Mouse (Mus musculus) limb, embryonic 15.5 days (tissue): ENCODE data around the gene Mlycd. TPM values are rescaled to one million over a fixed set of nuclear protein-coding genes. Genes with fewer than 3 reads are reported as not detected.

Experiments used
- ATAC-seq: fragments of 200-750 bp; cut with Nextera tagmentation; 2 replicates; pipeline ENCODE4 v1.8.0; 2017; ENCODE audit warnings: low read depth, moderate TSS enrichment; ENCODE audit not compliant: insufficient number of reproducible peaks, low FRiP score, low TSS enrichment
- H3K27ac ChIP-seq: fragments of 300-500 bp; sonication (generic); 2 replicates; pipeline ENCODE4 v1.5.1; 2015; ENCODE audit warnings: moderate library complexity, mild to moderate bottlenecking, inconsistent platforms
- H3K27me3 ChIP-seq: fragments of 300-500 bp; sonication (generic); 2 replicates; pipeline ENCODE4 v1.6.1; 2015; ENCODE audit warnings: inconsistent platforms
- H3K36me3 ChIP-seq: fragments of 300-500 bp; sonication (generic); 2 replicates; pipeline ENCODE4 v1.6.1; 2015; ENCODE audit warnings: inconsistent platforms
- H3K4me1 ChIP-seq: fragments of 300-500 bp; sonication (generic); 2 replicates; pipeline ENCODE4 v1.6.1; 2015; ENCODE audit warnings: inconsistent platforms
- H3K4me2 ChIP-seq: fragments of 300-500 bp; sonication (generic); 2 replicates; pipeline ENCODE4 v1.6.1; 2015; ENCODE audit warnings: mild to moderate bottlenecking, inconsistent platforms
- H3K4me3 ChIP-seq: fragments of 300-500 bp; sonication (generic); 2 replicates; pipeline ENCODE4 v1.5.1; 2015; ENCODE audit warnings: mild to moderate bottlenecking, inconsistent platforms
- H3K9ac ChIP-seq: fragments of 300-500 bp; sonication (generic); 2 replicates; pipeline ENCODE4 v1.6.1; 2015; ENCODE audit warnings: inconsistent platforms
- H3K9me3 ChIP-seq: fragments of 300-500 bp; sonication (generic); 2 replicates; pipeline ENCODE4 v1.6.1; 2016; ENCODE audit warnings: inconsistent platforms
- WGBS: fragments of 180-500 bp; shearing (Covaris S2); methylation state at CpG from one replicate; pipeline ENCODE4 v1.1.7; 2015; 5-methylcytosine and 5-hydroxymethylcytosine counted together
- polyA plus RNA-seq: library from polyadenylated mRNA; unstranded; fragments of >200 nt; fragmentation: Nextera tagmentation; extraction: Ambion mirVana; gene quantifications from 2 replicates; pipeline ENCODE4 v1.2.1, GENCODE M21; 2015

Gene Mlycd
- polyA plus RNA-seq, 1 experiment from 2014 or later, result 11.9 TPM

- H3K27ac ChIP-seq, result peak overlapping the region; percentile 57
- H3K27me3 ChIP-seq, result no peaks in the 10 kb centered on the region
- no peaks in the 10 kb centered on the region for H3K9me3 ChIP-seq
- no peak overlapping the region for H3K4me3 ChIP-seq
- no peaks in the 10 kb centered on the region for H3K36me3 ChIP-seq
- H3K4me2 ChIP-seq, result no peak overlapping the region
- peaks cover 34% of the 10 kb centered on the region for H3K4me1 ChIP-seq
- WGBS, result 77% methylated on average over 6 of the region's 6 CpGs
- no peak for ATAC-seq
- H3K9ac ChIP-seq, result no peak overlapping the region
Measured at GRCm38 (mm10) chr8:119426069-119426735, 31.5 kb downstream of the Mlycd start.

GRCm38 (mm10) chr8:119427634-119428349, 33.1 kb downstream of the Mlycd start:
- WGBS, result 67% methylated on average over 12 of the region's 12 CpGs
- Histone ChIP-seq H3K4me2 (no peak overlapping the region), H3K9me3 (no peaks in the 10 kb centered on the region), H3K27me3 (no peaks in the 10 kb centered on the region), H3K27ac (no peak overlapping the region), H3K4me1 (peaks cover 18% of the 10 kb centered on the region), H3K36me3 (no peaks in the 10 kb centered on the region), H3K9ac (no peak overlapping the region), H3K4me3 (no peak overlapping the region)
- ATAC-seq, result no peak

GRCm38 (mm10) chr8:119428350-119428740, 33.7 kb downstream of the Mlycd start:
- no peak overlapping the region for H3K4me3 ChIP-seq
- no peak overlapping the region for H3K27ac ChIP-seq
- H3K4me2 ChIP-seq, result no peak overlapping the region
- 57% methylated on average over 7 of the region's 7 CpGs for WGBS
- H3K4me1 ChIP-seq, result peaks cover 17% of the 10 kb centered on the region
- H3K36me3 ChIP-seq, result no peaks in the 10 kb centered on the region
- H3K9me3 ChIP-seq, result no peaks in the 10 kb centered on the region
- H3K27me3 ChIP-seq, result no peaks in the 10 kb centered on the region
- no peak overlapping the region for H3K9ac ChIP-seq
- ATAC-seq, result no peak

- Histone ChIP-seq H3K4me1 (peaks cover 12% of the 10 kb centered on the region), H3K4me3 (no peak overlapping the region), H3K9me3 (no peaks in the 10 kb centered on the region), H3K9ac (no peak overlapping the region), H3K27ac (no peak overlapping the region), H3K27me3 (no peaks in the 10 kb centered on the region), H3K4me2 (no peak overlapping the region), H3K36me3 (no peaks in the 10 kb centered on the region)
- no peak for ATAC-seq
- WGBS, result 81% methylated on average over 5 of the region's 5 CpGs
Measured at GRCm38 (mm10) chr8:119428766-119429327, 34.2 kb downstream of the Mlycd start.

- no peak for ATAC-seq
- H3K4me2 ChIP-seq, result no peak overlapping the region
- 52% methylated on average over 3 of the region's 3 CpGs for WGBS
- no peak overlapping the region for H3K27ac ChIP-seq
- no peaks in the 10 kb centered on the region for H3K36me3 ChIP-seq
- no peak overlapping the region for H3K4me3 ChIP-seq
- no peaks in the 10 kb centered on the region for H3K27me3 ChIP-seq
- no peaks in the 10 kb centered on the region for H3K9me3 ChIP-seq
- H3K9ac ChIP-seq, result no peak overlapping the region
- peaks cover 9% of the 10 kb centered on the region for H3K4me1 ChIP-seq
Measured at GRCm38 (mm10) chr8:119429552-119429951, 34.9 kb downstream of the Mlycd start.

DNA sequence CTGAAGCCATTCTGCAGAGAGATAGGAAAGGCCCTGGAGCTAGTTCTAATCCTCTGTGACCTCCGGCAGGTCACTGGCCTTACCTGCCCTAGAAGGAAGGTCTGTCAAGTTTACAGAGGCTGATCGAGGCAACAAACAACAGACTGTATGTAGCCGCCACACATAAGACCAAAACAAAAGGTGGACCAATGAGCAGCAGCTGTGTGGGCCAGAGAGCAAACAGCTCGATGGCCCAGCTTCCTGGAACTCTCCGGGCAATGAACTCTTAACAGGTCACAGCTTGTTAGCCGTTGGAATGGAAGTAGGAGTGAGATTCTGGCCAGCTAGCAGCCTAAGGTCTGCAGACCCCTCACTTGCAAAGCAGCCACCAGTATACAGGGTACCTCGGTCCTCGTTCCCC, 35.6 kb downstream of the Mlycd start:
- Histone ChIP-seq H3K4me1 (peaks cover 9% of the 10 kb centered on the region), H3K36me3 (no peaks in the 10 kb centered on the region), H3K27ac (no peak overlapping the region), H3K9me3 (no peaks in the 10 kb centered on the region), H3K4me2 (no peak overlapping the region), H3K4me3 (no peak overlapping the region), H3K27me3 (no peaks in the 10 kb centered on the region), H3K9ac (no peak overlapping the region)
- WGBS, result 67% methylated on average over 8 of the region's 8 CpGs
- no peak for ATAC-seq

- H3K27ac ChIP-seq, result no peak overlapping the region
- no peak overlapping the region for H3K4me3 ChIP-seq
- ATAC-seq, result no peak
- no peaks in the 10 kb centered on the region for H3K36me3 ChIP-seq
- H3K27me3 ChIP-seq, result no peaks in the 10 kb centered on the region
- no peak overlapping the region for H3K9ac ChIP-seq
- H3K4me2 ChIP-seq, result no peak overlapping the region
- peaks cover 9% of the 10 kb centered on the region for H3K4me1 ChIP-seq
- WGBS, result 79% methylated on average over 7 of the region's 7 CpGs
- no peaks in the 10 kb centered on the region for H3K9me3 ChIP-seq
Measured at GRCm38 (mm10) chr8:119430690-119431089, 36.0 kb downstream of the Mlycd start.

GRCm38 (mm10) chr8:119432372-119432771, 37.7 kb downstream of the Mlycd start:
- Histone ChIP-seq H3K36me3 (no peaks in the 10 kb centered on the region), H3K4me2 (no peak overlapping the region), H3K4me1 (peaks cover 17% of the 10 kb centered on the region), H3K9me3 (no peaks in the 10 kb centered on the region), H3K4me3 (no peak overlapping the region), H3K9ac (no peak overlapping the region; the same call in 1 of the 2 replicates), H3K27ac (no peak overlapping the region), H3K27me3 (no peaks in the 10 kb centered on the region)
- ATAC-seq, result no peak
- WGBS, result 80% methylated on average over 3 of the region's 3 CpGs

DNA sequence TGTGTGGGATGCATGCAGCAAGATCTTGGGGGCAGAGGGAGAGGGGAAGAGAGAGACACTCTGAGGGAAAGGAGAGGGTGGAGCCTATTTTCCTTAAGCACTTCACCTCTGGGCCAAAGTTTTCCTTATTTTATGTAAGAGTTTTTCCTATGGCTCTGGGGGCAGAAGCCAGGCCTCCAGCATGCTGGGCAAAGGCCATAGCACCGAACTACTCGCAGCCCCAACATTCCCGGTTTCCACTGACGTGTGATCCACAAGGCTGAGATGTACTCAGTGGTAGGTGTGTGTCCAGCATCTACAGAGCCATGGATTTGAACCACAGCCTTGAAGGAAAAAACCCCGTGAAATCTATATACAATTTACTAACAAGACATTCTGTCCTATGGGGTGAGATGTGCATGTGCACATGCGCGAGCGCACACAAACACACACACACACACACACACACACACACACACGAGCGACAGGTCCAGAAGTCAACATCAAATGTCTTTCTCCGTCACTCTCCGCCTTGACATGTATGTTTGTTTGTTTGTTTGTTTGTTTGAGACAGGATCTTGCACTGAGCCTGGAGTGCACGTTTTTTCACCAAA, 39.0 kb downstream of the Mlycd start, which contains the start of gene Osgin1:
Gene Osgin1, plus strand, starts transcription at position 543 of the 593 bp plus-strand sequence.
- ATAC-seq, result no peak
- 85% methylated on average over 13 of the region's 13 CpGs for WGBS
- H3K27ac ChIP-seq, result no peak within 1 kb of the TSS
- H3K4me2 ChIP-seq, result no peak within 1 kb of the TSS
- no peak within 1 kb of the TSS for H3K4me3 ChIP-seq
- no peaks in the 10 kb centered on the region for H3K36me3 ChIP-seq
- peaks cover 13% of the 10 kb centered on the region for H3K4me1 ChIP-seq
- H3K9ac ChIP-seq, result no peak within 1 kb of the TSS
- H3K27me3 ChIP-seq, result no peaks in the 10 kb centered on the region
- H3K9me3 ChIP-seq, result no peaks in the 10 kb centered on the region

GRCm38 (mm10) chr8:119434569-119434968, 39.9 kb downstream of the Mlycd start:
- H3K4me3 ChIP-seq, result no peak overlapping the region
- H3K9ac ChIP-seq, result no peak overlapping the region
- no peak for ATAC-seq
- WGBS, result 78% methylated on average over 6 of the region's 6 CpGs
- peaks cover 15% of the 10 kb centered on the region for H3K4me1 ChIP-seq
- no peaks in the 10 kb centered on the region for H3K36me3 ChIP-seq
- H3K27ac ChIP-seq, result no peak overlapping the region
- H3K27me3 ChIP-seq, result no peaks in the 10 kb centered on the region
- no peak overlapping the region for H3K4me2 ChIP-seq
- H3K9me3 ChIP-seq, result no peaks in the 10 kb centered on the region

DNA sequence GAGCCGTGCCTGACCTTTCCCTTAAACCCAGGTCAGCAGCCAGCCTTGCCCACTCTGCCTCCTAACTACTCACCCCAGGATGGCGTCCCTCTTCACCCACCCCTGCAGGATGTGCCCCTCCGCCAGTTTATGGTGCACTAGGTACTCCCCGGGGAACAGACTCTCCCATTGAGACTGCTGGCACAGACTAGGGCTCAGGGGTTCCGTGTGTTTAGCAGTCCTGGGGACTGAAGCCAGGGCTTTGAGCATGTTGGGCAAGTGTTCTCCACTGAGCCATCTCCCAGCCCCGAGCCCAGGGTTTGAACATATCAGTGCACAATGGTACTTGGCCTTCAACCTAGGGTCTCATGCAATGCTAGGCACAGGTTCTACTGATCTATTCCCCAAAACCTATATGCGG, 40.8 kb downstream of the Mlycd start:
- Histone ChIP-seq H3K9ac (no peak overlapping the region), H3K4me1 (peaks cover 21% of the 10 kb centered on the region), H3K27me3 (no peaks in the 10 kb centered on the region), H3K27ac (no peak overlapping the region), H3K4me3 (no peak overlapping the region), H3K4me2 (no peak overlapping the region), H3K36me3 (no peaks in the 10 kb centered on the region), H3K9me3 (no peaks in the 10 kb centered on the region)
- 80% methylated on average over 7 of the region's 7 CpGs for WGBS
- ATAC-seq, result no peak

DNA sequence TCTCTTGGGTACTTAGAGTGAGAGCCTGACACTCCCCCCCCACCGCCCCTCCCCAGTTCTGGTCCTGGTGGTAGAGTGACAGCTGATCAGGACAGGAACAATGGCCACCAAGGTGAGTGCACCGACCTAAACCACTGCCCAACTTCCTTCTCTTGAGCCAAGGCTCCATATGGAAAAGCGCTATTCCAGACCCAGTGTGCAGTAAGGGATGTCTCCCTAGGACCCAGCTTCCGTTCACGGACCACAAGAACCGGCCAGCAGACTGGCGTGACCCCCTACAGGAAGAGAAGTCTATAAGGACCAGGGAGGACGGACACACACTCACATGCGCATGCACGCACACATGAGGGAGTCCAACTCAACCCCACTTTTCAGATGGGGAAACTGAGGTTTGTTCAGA, 41.7 kb downstream of the Mlycd start:
- Histone ChIP-seq H3K9ac (no peak overlapping the region), H3K4me1 (peaks cover 29% of the 10 kb centered on the region), H3K9me3 (no peaks in the 10 kb centered on the region), H3K27me3 (peaks cover under 1% of the 10 kb centered on the region; the same call in 1 of the 2 replicates), H3K27ac (no peak overlapping the region), H3K4me2 (no peak overlapping the region), H3K4me3 (no peak overlapping the region), H3K36me3 (no peaks in the 10 kb centered on the region)
- 81% methylated on average over 10 of the region's 10 CpGs for WGBS
- ATAC-seq, result no peak
